Mouse (Mus musculus) thymus, postnatal 10 days (tissue): Measurements from ENCODE around the gene Dmp1.

Experiments
- DNase-seq, 2 experiments: peaks; one replicate each; pipeline ENCODE4 v3.0.0; 2021; ENCODE audit warnings: low spot score in 2 of 2

Gene Dmp1

DNA sequence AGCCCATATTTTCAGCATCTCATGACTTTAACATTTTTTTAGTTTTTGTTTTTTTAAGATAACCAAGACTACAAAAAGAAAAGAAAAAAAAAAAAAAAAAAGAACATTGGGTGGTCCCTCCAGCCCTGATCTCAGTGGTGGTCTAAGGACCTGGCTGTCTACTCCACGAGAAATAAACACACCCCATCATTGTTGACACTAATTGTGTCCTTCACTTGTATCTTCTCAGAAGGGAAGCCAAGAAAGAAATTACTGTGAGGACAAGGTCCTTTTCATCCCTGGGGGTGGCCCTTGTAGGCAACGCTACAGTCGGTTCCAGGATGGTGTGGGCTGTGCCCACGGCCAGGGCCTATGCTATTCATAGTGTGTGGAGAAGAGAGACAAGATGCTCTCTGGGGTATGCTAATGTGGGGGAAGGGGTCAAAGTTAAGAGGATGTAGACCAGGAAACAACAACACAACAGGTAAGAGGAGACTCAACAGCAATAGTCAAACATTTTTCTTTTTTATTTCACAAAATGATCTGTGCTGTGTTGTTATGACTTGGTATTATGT lies 59.6 kb downstream of the Dmp1 start:
- DNase-seq = no peak

DNA sequence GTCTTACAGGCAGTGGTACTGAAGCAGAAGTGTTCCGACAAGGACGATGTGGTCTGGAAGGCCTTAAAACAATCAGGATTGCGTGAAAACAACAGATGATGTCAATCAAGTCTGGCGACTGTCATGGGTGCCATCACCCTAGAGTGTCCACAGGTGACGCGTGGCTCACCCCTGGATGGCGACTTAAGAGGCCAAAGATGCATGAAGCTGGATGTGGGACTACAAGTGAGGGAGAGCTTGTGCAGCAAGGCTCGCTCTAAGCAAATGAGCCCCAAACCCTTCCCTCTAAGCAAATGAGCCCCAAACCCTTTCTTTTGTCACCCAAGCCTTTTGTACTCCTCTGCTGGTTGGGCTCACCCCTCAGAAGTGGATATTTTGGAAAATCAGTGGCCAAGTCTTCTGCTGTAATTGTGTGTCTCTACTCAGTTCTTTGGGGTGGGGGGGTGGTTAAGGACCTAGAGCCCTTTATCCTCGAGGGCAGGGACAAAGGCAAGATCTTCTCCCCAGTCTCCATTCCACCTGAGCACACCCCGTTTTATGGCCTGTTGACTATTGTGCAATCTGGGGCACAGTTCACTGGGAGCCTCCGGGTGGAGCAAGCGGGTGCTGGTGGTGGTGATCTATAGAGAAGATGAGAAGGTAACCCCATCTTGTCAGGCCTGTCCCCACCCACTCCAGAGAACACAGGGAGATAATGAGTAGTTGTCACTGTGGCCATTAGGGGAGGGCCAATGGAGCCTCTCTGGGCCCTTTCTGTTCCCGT lies 60.8 kb downstream of the Dmp1 start:
- no peak for DNase-seq
